Mouse (Mus musculus): ENCODE results near the gene Hexim1. TPM values are rescaled to one million over a fixed set of nuclear protein-coding genes. Genes with fewer than 3 reads are reported as not detected.

Hexim1 gene
- total and polyA plus RNA-seq, 3 experiments = 20.2 to 51.8 (median 25.9) TPM

- H3K9me3 ChIP-seq (replicated peaks; ENCODE audit: low read length) = no peaks in the 10 kb centered on the region
- dilution Hi-C loops (cut with MboI; ENCODE audit: extremely low pct_ligation_motif_present, extremely low pct_unique_long_range_greater_than_20kb, low sequenced_read_pairs) = no loop called here
- H3K79me2 ChIP-seq (replicated peaks; ENCODE audit: control insufficient read depth, extremely low read depth, insufficient read depth, poor library complexity, severe bottlenecking) = peaks cover 4% of the 10 kb centered on the region; the same call in 1 of the 2 replicates
- TF ChIP-seq MEF2A (IDR thresholded peaks at IDR 0.05; ENCODE audit: borderline replicate concordance, low read depth, low read length) (no peak), NELFE (IDR thresholded peaks at IDR 0.05; ENCODE audit: low read depth, low read length) (no peak), CHD1 (IDR thresholded peaks at IDR 0.05; ENCODE audit: low read depth, low read length) (no peak), JUN (IDR thresholded peaks at IDR 0.05; ENCODE audit: insufficient read depth, low read depth, low read length) (no peak), POLR2AphosphoS2 (IDR thresholded peaks at IDR 0.05; ENCODE audit: low read depth, low read length) (no peak), RAD21 (IDR thresholded peaks at IDR 0.05; ENCODE audit: low read depth, low read length) (no peak), ZC3H11A (IDR thresholded peaks at IDR 0.05; ENCODE audit: low read depth, low read length) (no peak), SIN3A (IDR thresholded peaks at IDR 0.05; ENCODE audit: low read length) (no peak), CHD2 (IDR thresholded peaks at IDR 0.05; ENCODE audit: low read length) (no peak), NRF1 (IDR thresholded peaks at IDR 0.05; ENCODE audit: low read depth, low read length) (no peak)
- no peak for DNase-seq (ENCODE audit: extremely low read depth)
- peaks cover 37 to 60% of the 10 kb centered on the region in 2 experiments for H3K36me3 ChIP-seq (replicated peaks in 1 of 2; ENCODE audit: control insufficient read depth in 1 of 2, insufficient read depth in 1 of 2, low read length in 1 of 2)
- H3K9ac ChIP-seq (ENCODE audit: insufficient read depth, low read depth) = no peak overlapping the region
- no peak overlapping the region for H3K4me2 ChIP-seq (ENCODE audit: insufficient read depth, low read depth, poor library complexity, severe bottlenecking)
- H3K27ac ChIP-seq (ENCODE audit: insufficient read depth, low read depth) = no peak overlapping the region
- in situ Hi-C loops (cut with MboI; ENCODE audit: low pct_ligation_motif_present, low pct_unique_long_range_greater_than_20kb, low sequenced_read_pairs) = no loop called here
- H3K4me1 ChIP-seq (ENCODE audit: control insufficient read depth in 1 of 2, insufficient read depth in 2 of 2) = peaks cover 32 to 66% of the 10 kb centered on the region in 2 experiments
- no peaks in the 10 kb centered on the region for H3K27me3 ChIP-seq (replicated peaks)
- no peak overlapping the region for H3K4me3 ChIP-seq (replicated peaks in 1 of 3; ENCODE audit: low read depth in 2 of 3, low read length in 2 of 3, poor library complexity in 1 of 3)
Observed at GRCm38 (mm10) chr11:103139951-103140762, 24.1 kb downstream of the Hexim1 start.

- Histone ChIP-seq H3K9me3 (replicated peaks; ENCODE audit: low read length) (no peaks in the 10 kb centered on the region), H3K4me2 (ENCODE audit: insufficient read depth, low read depth, poor library complexity, severe bottlenecking) (no peak overlapping the region), H3K4me1 (ENCODE audit: control insufficient read depth in 1 of 2, insufficient read depth in 2 of 2) (peaks cover 32 to 65% of the 10 kb centered on the region in 2 experiments), H3K36me3 (replicated peaks in 1 of 2; ENCODE audit: control insufficient read depth in 1 of 2, insufficient read depth in 1 of 2, low read length in 1 of 2) (peaks cover 34 to 56% of the 10 kb centered on the region in 2 experiments), H3K4me3 (replicated peaks in 1 of 3; ENCODE audit: low read depth in 2 of 3, low read length in 2 of 3, poor library complexity in 1 of 3) (no peak overlapping the region), H3K27me3 (replicated peaks) (no peaks in the 10 kb centered on the region), H3K9ac (ENCODE audit: insufficient read depth, low read depth) (no peak overlapping the region), H3K79me2 (replicated peaks; ENCODE audit: control insufficient read depth, extremely low read depth, insufficient read depth, poor library complexity, severe bottlenecking) (peaks cover 2% of the 10 kb centered on the region; the same call in 1 of the 2 replicates), H3K27ac (ENCODE audit: insufficient read depth, low read depth) (no peak overlapping the region)
- DNase-seq (ENCODE audit: extremely low read depth) = no peak
- TF ChIP-seq CHD1 (IDR thresholded peaks at IDR 0.05; ENCODE audit: low read depth, low read length) (no peak), JUN (IDR thresholded peaks at IDR 0.05; ENCODE audit: insufficient read depth, low read depth, low read length) (no peak), POLR2A (IDR thresholded peaks at IDR 0.05; ENCODE audit: low read depth, low read length) (no peak), CHD2 (IDR thresholded peaks at IDR 0.05; ENCODE audit: low read length) (no peak), NELFE (IDR thresholded peaks at IDR 0.05; ENCODE audit: low read depth, low read length) (no peak), MEF2A (IDR thresholded peaks at IDR 0.05; ENCODE audit: borderline replicate concordance, low read depth, low read length) (no peak), USF2 (conservative IDR thresholded peaks at IDR 0.05; ENCODE audit: low read depth, low read length) (no peak), KAT2A (IDR thresholded peaks at IDR 0.05; ENCODE audit: insufficient replicate concordance, low read length) (no peak), TCF12 (IDR thresholded peaks at IDR 0.05; ENCODE audit: low read depth, low read length) (no peak), POLR2AphosphoS2 (IDR thresholded peaks at IDR 0.05; ENCODE audit: low read depth, low read length) (no peak)
- in situ Hi-C loops (cut with MboI; ENCODE audit: low pct_ligation_motif_present, low pct_unique_long_range_greater_than_20kb, low sequenced_read_pairs) = no loop called here
- dilution Hi-C loops (cut with MboI; ENCODE audit: extremely low pct_ligation_motif_present, extremely low pct_unique_long_range_greater_than_20kb, low sequenced_read_pairs) = no loop called here
Observed at GRCm38 (mm10) chr11:103140763-103141100, 24.7 kb downstream of the Hexim1 start.

Data from CH12.LX (cell line).